Mouse (Mus musculus) kidney, postnatal 14 days (tissue): ENCODE data around the gene Dhx58.

Experiments used
- DNase-seq: peaks from one replicate; pipeline ENCODE4 v3.0.0; 2022; ENCODE audit warnings: mixed read lengths

Gene Dhx58

GRCm38 (mm10) chr11:100721776-100722492 lies 17.9 kb upstream of the Dhx58 start:
- DNase-seq: peak; percentile 75

- peak; percentile 50 for DNase-seq
These were observed 17.2 kb upstream of the Dhx58 start for GRCm38 (mm10) chr11:100721254-100721653.

- no peak for DNase-seq
These were observed 16.3 kb upstream of the Dhx58 start for GRCm38 (mm10) chr11:100720345-100720744.

- no peak for DNase-seq
These were observed 15.8 kb upstream of the Dhx58 start for GRCm38 (mm10) chr11:100719893-100720292.

GRCm38 (mm10) chr11:100719312-100719711 lies 15.2 kb upstream of the Dhx58 start:
- DNase-seq: peak; percentile 39

- DNase-seq: peak; percentile 43
These were observed 14.8 kb upstream of the Dhx58 start for GRCm38 (mm10) chr11:100718866-100719265.

GRCm38 (mm10) chr11:100718462-100718861 lies 14.4 kb upstream of the Dhx58 start:
- no peak for DNase-seq

GRCm38 (mm10) chr11:100716649-100717048 lies 12.6 kb upstream of the Dhx58 start:
- DNase-seq: no peak

- DNase-seq: no peak
These were observed 10.9 kb upstream of the Dhx58 start for GRCm38 (mm10) chr11:100714948-100715347.

GRCm38 (mm10) chr11:100714534-100714915 lies 10.5 kb upstream of the Dhx58 start:
- DNase-seq: peak; percentile 89

GRCm38 (mm10) chr11:100713735-100714533 lies 9.9 kb upstream of the Dhx58 start, which contains the start of gene Hspb9:
Gene Hspb9 (plus strand): TSS chr11:100713850.
- peak; percentile 84 for DNase-seq

GRCm38 (mm10) chr11:100713174-100713573 lies 9.1 kb upstream of the Dhx58 start:
- no peak for DNase-seq

- peak; percentile 92 for DNase-seq
These were observed 7.9 kb upstream of the Dhx58 start, which contains the start of gene Kat2a for GRCm38 (mm10) chr11:100711783-100712615. Gene Kat2a (minus strand): TSS chr11:100712465.

GRCm38 (mm10) chr11:100710977-100711376 lies 6.9 kb upstream of the Dhx58 start:
- no peak for DNase-seq

GRCm38 (mm10) chr11:100710528-100710927 lies 6.5 kb upstream of the Dhx58 start:
- DNase-seq: no peak

- no peak for DNase-seq
These were observed 5.2 kb upstream of the Dhx58 start for GRCm38 (mm10) chr11:100709201-100709810.

- DNase-seq: no peak
These were observed 1.1 kb upstream of the Dhx58 start for GRCm38 (mm10) chr11:100705095-100705747.

- DNase-seq: peak; percentile 51
These were observed 705 bp downstream of the Dhx58 start for GRCm38 (mm10) chr11:100703366-100703765.

- DNase-seq: no peak
These were observed 1.2 kb downstream of the Dhx58 start for GRCm38 (mm10) chr11:100702906-100703305.

GRCm38 (mm10) chr11:100702081-100702851 lies 1.8 kb downstream of the Dhx58 start:
- peak; percentile 70 for DNase-seq

GRCm38 (mm10) chr11:100701301-100701700 lies 2.8 kb downstream of the Dhx58 start:
- peak; percentile 53 for DNase-seq
